Mouse (Mus musculus) yolk sac, embryonic 10.5 days (tissue): ENCODE results near the gene Mlh1.

Experiments used
- DNase-seq: peaks from one replicate; pipeline ENCODE4 v3.0.0-alpha.2; 2017; ENCODE audit warnings: low spot score

The Mlh1 gene

DNA sequence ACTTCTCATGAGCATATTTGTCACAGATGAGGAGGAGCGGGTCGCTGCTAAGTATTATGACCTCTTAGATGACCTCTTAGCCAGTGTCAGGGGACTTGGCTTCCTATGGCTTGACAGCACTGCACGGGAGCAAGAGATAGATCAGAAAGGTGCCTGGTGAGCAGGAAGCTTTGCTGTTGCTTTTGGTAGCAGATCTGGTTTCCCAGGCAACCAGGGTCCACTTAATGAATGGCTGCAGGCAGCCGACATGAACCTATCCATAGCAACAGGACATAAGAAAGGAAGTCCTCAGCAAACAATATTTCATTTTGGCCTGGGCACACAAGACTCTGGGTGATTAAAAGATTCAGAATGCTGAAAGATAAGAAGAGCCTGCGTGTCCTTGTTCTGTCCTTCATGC is 14.1 kb upstream of the Mlh1 start:
- no peak for DNase-seq

DNA sequence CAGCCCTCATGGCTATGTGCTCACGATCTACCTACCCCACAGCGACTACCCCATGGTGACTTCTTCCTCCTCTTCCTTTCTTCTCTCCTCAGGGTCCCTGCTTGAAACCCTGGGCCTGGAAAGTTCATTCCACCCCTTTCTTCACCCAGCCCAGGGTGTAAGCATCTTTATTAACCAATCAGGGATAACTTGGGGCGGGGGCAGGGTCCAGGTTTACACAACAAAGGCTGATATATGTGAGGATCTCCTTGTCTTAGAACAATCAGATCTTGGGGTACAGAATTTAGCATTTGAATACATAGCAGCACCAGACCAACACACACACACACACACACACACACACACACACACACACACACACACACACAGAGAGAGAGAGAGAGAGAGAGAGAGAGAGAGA is 13.5 kb upstream of the Mlh1 start:
- DNase-seq, result no peak

GRCm38 (mm10) chr9:111275156-111275555 is 3.6 kb upstream of the Mlh1 start:
- no peak for DNase-seq

GRCm38 (mm10) chr9:111273958-111274357 is 2.4 kb upstream of the Mlh1 start:
- no peak for DNase-seq

- no peak for DNase-seq
Measured at GRCm38 (mm10) chr9:111272996-111273785, 1.6 kb upstream of the Mlh1 start.

- DNase-seq, result no peak
Measured at GRCm38 (mm10) chr9:111272356-111272755, 765 bp upstream of the Mlh1 start.

GRCm38 (mm10) chr9:111271056-111271433 is 546 bp downstream of the Mlh1 start:
- DNase-seq, result no peak

GRCm38 (mm10) chr9:111270606-111271005 is 985 bp downstream of the Mlh1 start:
- DNase-seq, result no peak

DNA sequence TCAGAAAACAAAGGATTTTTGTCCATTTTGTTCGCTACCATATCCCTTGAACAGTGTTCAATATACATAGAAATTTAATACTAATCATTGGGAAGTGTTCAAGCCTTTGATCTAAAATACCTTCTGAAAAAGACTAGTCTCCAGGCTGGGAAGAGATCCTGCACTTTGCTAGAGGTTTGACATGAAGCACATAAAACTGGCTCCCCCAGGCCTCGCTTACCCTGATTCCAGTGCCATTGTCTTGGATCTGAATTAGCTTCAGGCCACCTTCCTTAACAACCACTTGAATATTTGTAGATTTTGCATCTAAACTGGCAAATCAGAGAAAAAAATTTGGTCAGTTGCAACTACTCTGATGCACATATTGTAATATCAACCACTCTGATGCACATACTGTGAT is 3.6 kb downstream of the Mlh1 start:
- DNase-seq, result no peak

- no peak for DNase-seq
Measured at GRCm38 (mm10) chr9:111261356-111261755, 10.2 kb downstream of the Mlh1 start.

- DNase-seq, result no peak
Measured at GRCm38 (mm10) chr9:111260360-111260985, 11.1 kb downstream of the Mlh1 start.

DNA sequence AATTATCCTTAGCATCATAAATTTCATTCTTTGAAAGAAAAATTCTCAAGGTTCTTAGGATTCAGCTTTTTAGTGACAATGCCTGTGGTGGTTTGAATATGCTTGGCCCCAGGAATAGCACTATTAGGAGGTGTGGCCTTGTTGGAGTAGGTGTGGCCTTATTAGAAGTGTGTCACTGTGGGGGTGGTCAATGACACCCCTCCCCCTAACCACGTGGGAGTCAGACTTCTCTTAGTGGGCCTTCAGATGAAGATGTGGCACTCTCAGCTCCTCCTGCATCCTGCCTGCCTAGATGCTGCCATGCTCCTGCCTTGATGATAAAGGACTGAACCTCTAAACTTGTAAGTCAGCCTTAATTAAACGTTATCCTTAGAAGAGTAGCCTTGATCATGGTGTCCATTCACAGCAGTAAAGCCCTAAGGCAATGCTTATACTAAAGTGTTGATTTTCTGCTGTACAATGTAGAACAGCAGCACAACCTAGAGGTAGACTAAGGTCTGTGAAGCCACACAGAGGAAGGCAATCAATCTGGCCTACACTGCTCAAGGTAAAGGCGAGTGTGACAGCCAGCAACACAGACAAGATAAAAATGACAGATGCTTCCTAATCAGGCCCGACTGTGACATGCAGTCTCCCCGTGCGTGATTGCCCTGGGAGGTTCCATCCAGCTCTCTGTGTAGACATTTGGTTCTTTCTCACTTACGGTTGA is 19.3 kb downstream of the Mlh1 start:
- DNase-seq, result no peak

DNA sequence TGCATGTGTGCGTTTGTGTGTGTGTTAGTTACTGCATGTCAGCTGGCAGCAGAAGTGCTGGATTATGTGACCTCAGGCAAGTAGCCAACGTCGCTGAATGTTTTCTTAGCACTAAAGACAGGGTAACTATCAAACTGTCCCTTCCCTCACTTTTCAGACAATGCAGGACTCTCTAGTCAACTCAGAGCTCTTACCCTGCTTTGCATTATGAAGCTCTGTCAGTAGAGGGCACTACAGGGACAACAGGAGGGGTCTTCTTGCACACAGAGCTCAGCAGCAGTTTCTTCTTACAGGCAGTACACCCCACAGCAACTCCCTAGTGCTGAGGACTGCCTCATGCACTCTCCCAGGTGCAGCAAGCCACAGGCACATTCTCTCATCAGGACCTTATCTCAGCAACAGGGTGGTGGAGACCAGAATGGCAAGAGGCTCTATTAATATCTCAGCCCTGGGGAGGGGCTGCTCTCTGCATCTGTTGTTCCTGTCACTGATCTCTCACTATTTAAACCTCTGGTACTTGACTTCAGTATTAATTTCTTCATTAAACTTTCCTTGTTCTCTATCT is 23.8 kb downstream of the Mlh1 start:
- DNase-seq, result no peak

GRCm38 (mm10) chr9:111245546-111245945 is 26.0 kb downstream of the Mlh1 start:
- DNase-seq, result no peak

DNA sequence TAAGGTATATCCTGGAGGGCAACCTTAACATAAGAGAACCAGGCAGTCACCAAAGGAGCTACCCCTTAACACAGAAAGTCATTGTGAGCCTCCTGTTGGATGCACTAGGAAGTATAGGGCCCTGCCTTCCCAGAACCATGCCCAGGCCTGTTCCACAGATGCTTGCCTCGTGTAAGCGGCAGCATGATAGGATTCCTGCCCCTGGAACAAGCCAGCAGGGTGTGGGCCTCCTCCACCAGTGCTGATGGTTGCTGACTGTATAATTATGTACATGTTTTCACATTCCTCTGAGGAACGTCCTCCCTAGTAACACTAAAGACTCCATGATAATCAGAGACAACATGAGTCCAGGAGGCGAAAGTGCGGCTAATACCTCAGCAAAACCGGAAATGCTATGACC is 28.2 kb downstream of the Mlh1 start:
- no peak for DNase-seq

DNA sequence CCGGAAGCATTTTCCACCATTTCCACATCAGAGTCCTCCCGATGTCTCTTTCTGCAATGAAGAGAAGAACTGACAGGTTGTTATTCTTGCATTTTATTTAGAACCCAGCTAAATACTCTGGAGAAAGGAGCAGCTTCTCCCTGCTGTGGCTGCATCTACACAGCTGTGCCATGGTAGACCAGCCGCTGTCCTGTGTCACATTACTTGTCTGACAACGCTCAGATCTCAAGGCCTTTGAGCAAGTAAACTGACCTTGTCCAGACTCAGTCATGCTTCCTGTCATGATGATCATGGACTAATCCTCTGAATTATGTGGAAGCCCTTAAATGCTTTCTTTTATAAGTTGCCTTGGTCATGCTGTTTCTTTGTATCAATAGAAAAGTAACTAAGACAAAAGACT is 31.8 kb downstream of the Mlh1 start:
- DNase-seq, result no peak

- DNase-seq, result no peak
Measured at GRCm38 (mm10) chr9:111237726-111238125, 33.9 kb downstream of the Mlh1 start.

GRCm38 (mm10) chr9:111234701-111235100 is 36.9 kb downstream of the Mlh1 start:
- no peak for DNase-seq

- DNase-seq, result no peak
Measured at GRCm38 (mm10) chr9:111228446-111228845, 43.1 kb downstream of the Mlh1 start.

- no peak for DNase-seq
Measured at GRCm38 (mm10) chr9:111223406-111223805, 48.2 kb downstream of the Mlh1 start.

DNA sequence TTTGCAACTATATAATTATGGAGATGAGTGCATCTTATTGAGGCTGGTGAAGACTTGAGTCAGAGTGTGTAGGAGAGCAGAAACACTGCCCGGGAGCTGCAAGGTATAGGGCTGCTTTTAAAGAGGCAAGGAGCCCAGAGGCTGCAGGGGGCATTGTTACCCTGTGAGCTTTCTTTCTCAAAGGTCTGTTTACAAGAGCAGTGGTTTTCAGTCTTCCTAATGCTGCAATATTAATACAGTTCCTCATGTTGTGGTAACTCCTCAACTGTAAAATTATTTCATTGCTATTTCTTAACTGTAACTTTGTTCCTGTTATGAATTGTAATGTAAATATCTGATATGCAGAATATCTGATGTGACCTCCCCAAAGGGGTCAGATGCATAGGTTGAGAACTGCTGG is 50.0 kb downstream of the Mlh1 start:
- DNase-seq, result no peak

DNA sequence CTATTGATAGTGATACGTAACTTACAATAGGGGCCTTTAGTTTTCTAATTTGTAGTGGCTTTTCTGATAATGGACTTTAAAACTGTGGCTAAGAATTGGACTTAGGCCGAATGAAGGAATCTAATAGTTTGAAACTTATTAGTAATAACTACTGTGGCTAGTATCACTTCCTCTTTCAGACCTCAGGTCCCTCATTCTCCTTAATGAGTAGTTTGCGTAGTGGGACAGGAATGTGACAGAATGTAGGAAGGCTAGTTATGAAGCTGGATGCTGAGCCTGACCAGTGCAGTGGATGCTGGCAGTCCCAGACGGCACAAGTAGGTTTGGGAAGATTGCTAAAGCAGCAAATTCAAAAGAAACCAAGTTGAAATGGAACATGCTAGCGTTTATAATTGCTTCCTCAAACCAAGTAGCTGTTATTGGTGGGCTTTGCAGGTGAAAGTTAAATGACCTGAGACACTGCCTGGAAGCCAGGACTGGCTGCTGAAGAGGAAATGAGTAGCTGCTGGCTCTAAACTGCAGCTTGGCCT is 51.0 kb downstream of the Mlh1 start:
- no peak for DNase-seq

GRCm38 (mm10) chr9:111216424-111216823 is 55.2 kb downstream of the Mlh1 start:
- no peak for DNase-seq
